Mouse (Mus musculus) lung, embryonic 14.5 days (tissue): ENCODE data around the gene Poc1a. TPM values are rescaled to one million over a fixed set of nuclear protein-coding genes. Genes with fewer than 3 reads are reported as not detected.

Experiments used
- ATAC-seq: fragments of 200-750 bp; cut with Nextera tagmentation; 2 replicates; pipeline ENCODE4 v1.8.0; 2017; ENCODE audit warnings: mild to moderate bottlenecking, moderate TSS enrichment, moderate library complexity; ENCODE audit not compliant: insufficient read depth
- DNase-seq: peaks from one replicate; pipeline ENCODE4 v3.0.0-alpha.2; 2015
- H3K27ac ChIP-seq: fragments of 300-500 bp; sonication (generic); 2 replicates; pipeline ENCODE4 v1.5.1; 2014; ENCODE audit warnings: low read depth, mild to moderate bottlenecking, moderate library complexity
- H3K27me3 ChIP-seq: fragments of 300-500 bp; sonication (generic); 2 replicates; pipeline ENCODE4 v1.6.1; 2014; ENCODE audit warnings: low read length, control low read depth; ENCODE audit not compliant: insufficient read depth
- H3K36me3 ChIP-seq: fragments of 300-500 bp; sonication (generic); 2 replicates; pipeline ENCODE4 v1.6.1; 2014; ENCODE audit warnings: control low read depth; ENCODE audit not compliant: insufficient read depth
- H3K4me1 ChIP-seq: fragments of 300-500 bp; sonication (generic); 2 replicates; pipeline ENCODE4 v1.6.1; 2014; ENCODE audit warnings: antibody characterized with exemption, control low read depth; ENCODE audit not compliant: insufficient read depth
- H3K4me2 ChIP-seq: fragments of 300-500 bp; sonication (generic); 2 replicates; pipeline ENCODE4 v1.6.1; 2014; ENCODE audit warnings: mild to moderate bottlenecking
- H3K4me3 ChIP-seq: fragments of 300-500 bp; sonication (generic); 2 replicates; pipeline ENCODE4 v1.5.1; 2014; ENCODE audit warnings: low read depth, low read length
- H3K9ac ChIP-seq: fragments of 300-500 bp; sonication (generic); 2 replicates; pipeline ENCODE4 v1.6.1; 2014
- H3K9me3 ChIP-seq: fragments of 300-500 bp; sonication (generic); 2 replicates; pipeline ENCODE4 v1.6.1; 2016; ENCODE audit warnings: low read depth, low read length, control low read depth
- CTCF ChIP-seq: IDR thresholded peaks from 2 replicates; pipeline ENCODE4 v1.5.1; 2016; ENCODE audit warnings: antibody characterized with exemption, low read depth
- WGBS: fragments of 180-500 bp; shearing (Covaris S2); extraction: QIAGEN DNeasy Blood & Tissue Kit; methylation state at CpG from one replicate; pipeline ENCODE4 v1.1.7; 2014; 5-methylcytosine and 5-hydroxymethylcytosine counted together
- polyA plus RNA-seq: library from polyadenylated mRNA; unstranded; fragments of >200 nt; fragmentation: Nextera tagmentation; extraction: Ambion mirVana; gene quantifications from 2 replicates; pipeline ENCODE4 v1.2.1, GENCODE M21; 2014

Gene Poc1a
- polyA plus RNA-seq, 1 experiment from 2014 or later: 29.5 TPM

DNA sequence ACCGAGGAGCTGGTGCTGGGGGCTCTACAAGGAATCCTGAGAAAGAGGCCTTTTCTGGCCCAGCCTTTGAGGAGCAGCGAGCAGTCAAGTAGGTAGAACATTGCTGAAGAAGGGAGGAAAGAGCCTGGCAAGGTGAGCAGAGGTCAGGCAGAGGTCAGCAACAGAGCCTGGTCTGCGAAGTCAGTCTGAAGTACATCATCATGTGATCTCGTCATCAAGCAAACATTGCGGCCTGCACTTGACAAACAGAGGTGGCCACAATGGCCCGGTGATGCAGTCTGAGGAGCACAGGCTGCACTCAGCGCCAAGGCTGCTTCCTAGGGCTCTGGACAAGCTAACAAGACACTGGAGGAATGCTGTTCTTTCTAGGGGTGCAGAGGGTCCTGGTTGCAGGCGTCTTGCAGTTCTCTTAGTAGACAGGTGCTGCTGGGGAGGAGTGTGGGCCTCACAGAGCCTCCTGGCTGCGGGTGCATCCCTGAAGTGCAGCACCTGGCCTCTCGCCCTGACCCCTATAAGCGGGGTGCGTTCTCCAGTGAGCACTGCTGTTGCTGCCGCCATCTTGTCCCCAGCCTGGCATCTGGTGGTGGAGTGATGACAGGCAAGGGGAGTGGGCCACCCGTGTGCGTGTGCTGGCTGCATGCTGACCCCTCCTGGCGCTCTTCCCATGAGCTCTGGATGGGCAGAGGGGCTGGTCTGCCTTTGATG, 21.7 kb downstream of the Poc1a start:
- no peak overlapping the region for H3K4me3 ChIP-seq
- WGBS: 57% methylated on average over 16 of the region's 16 CpGs
- H3K4me2 ChIP-seq: no peak overlapping the region
- H3K27me3 ChIP-seq: no peaks in the 10 kb centered on the region
- no peak for TF ChIP-seq CTCF
- no peak overlapping the region for H3K27ac ChIP-seq
- H3K36me3 ChIP-seq: peaks cover 13% of the 10 kb centered on the region; the same call in 1 of the 2 replicates
- no peaks in the 10 kb centered on the region for H3K9me3 ChIP-seq
- H3K9ac ChIP-seq: no peak overlapping the region
- ATAC-seq (no peak), DNase-seq (peak; percentile 22)
- H3K4me1 ChIP-seq: no peaks in the 10 kb centered on the region

DNA sequence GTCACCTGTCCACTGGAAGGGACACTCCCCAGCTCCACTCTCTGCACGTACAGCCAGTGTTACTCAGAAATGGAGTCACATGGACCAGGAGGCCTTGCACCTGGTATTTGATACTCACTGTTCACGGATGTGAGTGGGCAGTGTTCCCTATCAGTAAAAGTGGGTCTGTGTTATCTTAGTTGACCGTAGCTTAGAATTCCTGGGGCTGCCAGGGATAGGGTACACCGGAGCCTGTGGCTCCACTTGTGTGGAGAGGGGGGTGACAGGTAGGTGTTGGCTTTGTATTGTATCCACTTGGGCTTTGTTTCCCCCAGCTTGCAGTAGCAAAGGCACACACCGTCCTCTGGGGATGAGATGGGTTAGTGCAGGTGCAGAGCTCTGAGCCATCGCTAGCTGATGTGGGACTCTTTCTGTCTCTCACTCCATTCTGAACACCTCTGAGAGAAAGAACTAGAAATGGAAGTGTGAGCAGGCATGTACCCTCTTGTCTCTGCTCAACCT, 22.6 kb downstream of the Poc1a start:
- WGBS: 72% methylated on average over 6 of the region's 6 CpGs
- no peaks in the 10 kb centered on the region for H3K4me1 ChIP-seq
- DNase-seq: no peak

DNA sequence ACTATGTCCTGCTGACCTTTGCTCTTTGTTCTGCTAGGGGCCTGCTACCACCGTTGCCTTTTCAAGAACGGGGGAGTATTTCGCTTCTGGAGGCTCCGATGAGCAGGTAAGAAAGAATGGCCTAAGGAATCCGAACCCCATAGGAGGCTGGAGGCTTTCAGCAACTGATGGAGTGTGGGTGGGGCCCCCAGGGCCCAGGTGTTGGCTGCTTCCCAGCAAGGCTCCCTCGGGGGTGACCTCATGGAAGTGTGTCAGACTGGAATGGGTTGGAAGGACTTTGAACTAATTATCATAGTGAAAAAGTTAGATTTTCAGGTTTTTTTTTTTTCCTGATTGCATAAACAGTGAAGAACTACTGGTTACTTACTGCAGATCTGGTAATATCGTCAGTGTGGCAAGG, 24.4 kb downstream of the Poc1a start:
- WGBS: 72% methylated on average over 7 of the region's 7 CpGs
- DNase-seq (no peak), ATAC-seq (no peak)
- Histone ChIP-seq H3K36me3 (peaks cover 10% of the 10 kb centered on the region; the same call in 1 of the 2 replicates), H3K27me3 (no peaks in the 10 kb centered on the region), H3K9me3 (no peaks in the 10 kb centered on the region), H3K4me3 (no peak overlapping the region), H3K9ac (no peak overlapping the region), H3K4me1 (no peaks in the 10 kb centered on the region), H3K4me2 (no peak overlapping the region), H3K27ac (no peak overlapping the region)
- TF ChIP-seq CTCF: no peak

More for the DNA sequence above, 22.6 kb downstream of the Poc1a start:
- H3K9ac ChIP-seq: no peak overlapping the region
- H3K27ac ChIP-seq: no peak overlapping the region
- H3K4me2 ChIP-seq: no peak overlapping the region
- H3K27me3 ChIP-seq: no peaks in the 10 kb centered on the region
- no peak for ATAC-seq
- no peak overlapping the region for H3K4me3 ChIP-seq
- peaks cover 11% of the 10 kb centered on the region; the same call in 1 of the 2 replicates for H3K36me3 ChIP-seq
- H3K9me3 ChIP-seq: no peaks in the 10 kb centered on the region
- no peak for TF ChIP-seq CTCF

DNA sequence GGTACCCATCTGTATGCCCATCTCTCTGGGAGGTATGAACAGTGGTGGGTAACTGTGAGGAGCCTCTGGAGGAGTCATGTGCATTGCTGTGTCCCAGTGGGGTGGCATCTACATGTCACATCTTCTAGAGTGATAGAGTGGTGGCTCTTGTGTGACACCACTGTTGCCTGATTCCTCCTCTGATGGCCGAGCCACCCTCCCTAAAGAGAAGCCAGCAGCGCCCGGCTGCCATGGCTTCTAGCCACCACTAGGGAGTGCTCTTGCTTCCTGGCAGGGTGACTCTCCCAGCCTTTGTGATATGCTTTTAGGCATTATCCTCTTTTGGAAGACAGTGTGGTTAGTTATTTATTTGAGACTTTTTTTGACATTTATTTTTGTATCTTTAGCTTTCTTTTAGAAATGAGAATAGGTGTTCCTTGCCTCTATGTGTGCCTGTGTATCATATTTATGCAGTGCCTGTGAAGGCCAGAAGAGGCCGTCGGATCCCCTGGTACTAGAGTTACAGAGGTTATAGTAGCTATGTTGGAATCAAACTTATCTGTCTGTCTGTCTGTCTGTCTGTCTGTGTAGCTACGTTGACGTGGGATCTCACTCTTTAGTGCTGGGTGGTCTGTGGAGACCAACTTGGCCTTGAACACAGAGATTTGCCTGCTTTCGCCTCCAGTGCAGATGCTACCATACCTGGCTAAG, 25.9 kb downstream of the Poc1a start:
- Histone ChIP-seq H3K27ac (no peak overlapping the region), H3K9ac (no peak overlapping the region), H3K4me1 (no peaks in the 10 kb centered on the region), H3K4me3 (no peak overlapping the region), H3K4me2 (no peak overlapping the region), H3K9me3 (no peaks in the 10 kb centered on the region), H3K27me3 (no peaks in the 10 kb centered on the region), H3K36me3 (peaks cover 17% of the 10 kb centered on the region)
- ATAC-seq (peak; percentile 53), DNase-seq (peak; percentile 88)
- peak; percentile 96 for TF ChIP-seq CTCF
- WGBS: 40% methylated on average over 8 of the region's 8 CpGs

DNA sequence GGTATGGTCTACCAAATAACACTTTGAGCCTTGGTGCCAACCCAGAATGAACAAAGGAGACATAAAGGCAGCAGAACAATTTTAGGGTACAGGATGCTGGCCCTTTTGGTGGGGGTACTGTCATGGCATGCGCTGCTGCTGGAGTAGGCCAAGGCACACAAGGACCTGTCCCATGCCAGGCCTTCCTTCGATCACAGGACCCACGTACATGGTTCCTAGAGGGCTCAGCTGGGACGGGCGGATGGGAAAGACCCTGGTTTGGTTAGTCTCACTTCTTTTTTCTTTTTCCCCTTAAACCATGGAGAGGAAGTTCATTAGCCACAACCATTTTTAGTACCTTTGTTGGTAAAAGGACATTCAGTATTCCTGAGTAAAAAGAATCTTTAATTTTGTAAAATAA, 27.3 kb downstream of the Poc1a start:
- no peaks in the 10 kb centered on the region for H3K27me3 ChIP-seq
- ATAC-seq: no peak
- no peak for DNase-seq
- H3K9me3 ChIP-seq: no peaks in the 10 kb centered on the region
- WGBS: 91% methylated on average over 5 of the region's 5 CpGs
- no peaks in the 10 kb centered on the region for H3K4me1 ChIP-seq
- no peak for TF ChIP-seq CTCF
- H3K4me3 ChIP-seq: no peak overlapping the region
- peak overlapping the region; percentile 28; the same call in 1 of the 2 replicates for H3K27ac ChIP-seq
- peaks cover 17% of the 10 kb centered on the region for H3K36me3 ChIP-seq
- H3K9ac ChIP-seq: no peak overlapping the region
- no peak overlapping the region for H3K4me2 ChIP-seq

DNA sequence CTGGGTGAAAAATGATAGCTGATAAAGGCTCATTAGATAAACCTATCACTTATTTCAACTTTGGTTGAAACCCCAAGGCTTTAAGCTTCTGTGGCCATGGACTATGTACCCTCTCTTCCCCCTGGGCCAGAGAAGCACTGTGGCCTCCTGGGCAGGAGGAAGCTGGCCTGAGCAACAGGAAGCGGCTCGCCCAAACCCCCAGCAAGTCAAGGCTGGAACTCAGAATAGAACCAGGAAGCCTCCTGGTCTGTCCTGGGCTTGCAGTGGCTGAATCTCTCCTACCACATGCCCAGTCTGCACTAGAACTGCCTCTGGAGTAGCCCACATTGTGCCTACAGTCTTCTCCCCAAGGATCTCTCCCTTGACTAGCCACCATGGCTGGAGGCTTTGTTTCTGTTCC, 27.7 kb downstream of the Poc1a start:
- Histone ChIP-seq H3K9ac (no peak overlapping the region), H3K4me2 (no peak overlapping the region), H3K36me3 (peaks cover 17% of the 10 kb centered on the region), H3K27me3 (no peaks in the 10 kb centered on the region), H3K4me3 (no peak overlapping the region), H3K27ac (peak overlapping the region; percentile 49; the same call in 1 of the 2 replicates), H3K4me1 (no peaks in the 10 kb centered on the region), H3K9me3 (no peaks in the 10 kb centered on the region)
- no peak for ATAC-seq
- DNase-seq: peak; percentile 34
- no peak for TF ChIP-seq CTCF
- WGBS: 82% methylated on average over 2 of the region's 2 CpGs

DNA sequence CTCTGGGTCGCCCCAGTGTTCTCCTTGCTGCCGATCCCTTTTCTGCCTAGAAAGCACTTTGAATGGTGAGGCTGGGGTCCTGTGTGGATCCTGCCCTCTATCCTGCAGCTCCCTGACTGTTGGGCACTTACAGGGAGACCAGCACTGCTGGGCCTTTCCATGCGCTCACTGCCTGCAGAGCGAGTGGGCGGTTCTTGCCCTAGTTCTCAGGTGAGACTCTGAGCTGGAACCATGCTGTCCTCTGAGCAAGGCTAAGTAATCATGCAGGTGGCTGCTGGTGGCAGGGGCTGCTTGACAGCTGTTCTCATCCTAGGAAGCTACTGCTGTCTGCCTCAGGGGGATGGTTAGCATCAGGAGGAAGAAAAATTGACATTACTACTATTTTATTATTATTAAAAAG, 28.1 kb downstream of the Poc1a start:
- H3K9me3 ChIP-seq: no peaks in the 10 kb centered on the region
- 80% methylated on average over 5 of the region's 5 CpGs for WGBS
- H3K27me3 ChIP-seq: no peaks in the 10 kb centered on the region
- no peak overlapping the region for H3K4me2 ChIP-seq
- H3K4me1 ChIP-seq: no peaks in the 10 kb centered on the region
- DNase-seq (no peak), ATAC-seq (no peak)
- no peak overlapping the region for H3K9ac ChIP-seq
- no peak for TF ChIP-seq CTCF
- no peak overlapping the region for H3K4me3 ChIP-seq
- peak overlapping the region; percentile 49; the same call in 1 of the 2 replicates for H3K27ac ChIP-seq
- peaks cover 17% of the 10 kb centered on the region for H3K36me3 ChIP-seq
